Mouse (Mus musculus): ENCODE data around the gene Rnf8.

GRCm38 (mm10) chr17:29615616-29616015 lies 1.0 kb downstream of the Rnf8 start:
- TF ChIP-seq CTCF (IDR thresholded peaks at IDR 0.05; ENCODE audit: borderline replicate concordance, control insufficient read depth, extremely low read depth, insufficient read depth, low read length, poor library complexity), result no peak
- no peak for TF ChIP-seq POLR2A (IDR thresholded peaks at IDR 0.05; ENCODE audit: control insufficient read depth, extremely low read depth, insufficient read depth, low read length, poor library complexity)
